Mouse (Mus musculus): ENCODE measurements around the gene Kcna7. TPM values are rescaled to one million over a fixed set of nuclear protein-coding genes. Genes with fewer than 3 reads are reported as not detected.
A peak's percentile ranks its signal among the peaks of the same experiment; 100 is the strongest.

Gene Kcna7
- polyA plus RNA-seq, 1 experiment from 2014 or later = 0.08 TPM

DNA sequence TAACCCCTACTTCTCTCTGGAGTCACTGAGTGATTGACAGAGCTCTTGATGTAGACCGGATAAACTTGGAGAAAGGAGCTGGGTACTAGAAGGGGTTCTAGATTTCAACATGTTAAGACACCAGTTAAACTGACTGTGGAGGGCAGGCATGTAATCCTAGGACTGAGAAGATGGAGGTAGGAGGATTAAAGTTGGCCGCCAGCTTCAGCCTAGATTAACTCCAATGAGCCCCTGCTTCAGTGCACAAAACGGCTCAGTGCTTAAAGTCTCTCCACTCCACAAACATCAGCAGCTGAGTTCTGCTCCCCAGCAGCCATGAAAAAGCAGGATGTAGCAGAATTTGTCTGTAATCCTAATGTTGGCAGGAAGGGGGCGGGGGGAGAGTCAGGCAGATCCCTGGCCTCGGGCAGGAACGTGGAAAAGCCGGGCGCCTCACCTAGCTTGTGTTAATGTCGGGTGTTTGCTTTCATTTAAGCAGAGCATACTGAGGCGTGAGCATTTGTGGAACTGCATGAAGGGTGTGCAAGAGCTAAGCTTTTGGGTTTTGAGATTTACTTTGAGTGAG is 3.9 kb upstream of the Kcna7 start:
- TF ChIP-seq CTCF (IDR thresholded peaks at IDR 0.05; ENCODE audit: low read depth) = no peak
- no peaks in the 10 kb centered on the region for H3K9me3 ChIP-seq (ENCODE audit: control insufficient read depth)
- H3K36me3 ChIP-seq (ENCODE audit: control insufficient read depth, insufficient read depth) = no peaks in the 10 kb centered on the region
- no peak overlapping the region for H3K4me3 ChIP-seq (ENCODE audit: low read depth, low read length)
- ATAC-seq = no peak
- H3K27ac ChIP-seq (ENCODE audit: low read depth, low read length) = no peak overlapping the region
- peaks cover 15% of the 10 kb centered on the region for H3K27me3 ChIP-seq (replicated peaks; ENCODE audit: control insufficient read depth, insufficient read depth, low read length)
- no peak overlapping the region for H3K9ac ChIP-seq (ENCODE audit: low read depth, low read length)
- no peak overlapping the region for H3K4me2 ChIP-seq (replicated peaks; ENCODE audit: low read depth)
- no peaks in the 10 kb centered on the region for H3K4me1 ChIP-seq (replicated peaks; ENCODE audit: control insufficient read depth, insufficient read depth, low read length)
- 70% methylated on average over 10 of the region's 10 CpGs for WGBS

DNA sequence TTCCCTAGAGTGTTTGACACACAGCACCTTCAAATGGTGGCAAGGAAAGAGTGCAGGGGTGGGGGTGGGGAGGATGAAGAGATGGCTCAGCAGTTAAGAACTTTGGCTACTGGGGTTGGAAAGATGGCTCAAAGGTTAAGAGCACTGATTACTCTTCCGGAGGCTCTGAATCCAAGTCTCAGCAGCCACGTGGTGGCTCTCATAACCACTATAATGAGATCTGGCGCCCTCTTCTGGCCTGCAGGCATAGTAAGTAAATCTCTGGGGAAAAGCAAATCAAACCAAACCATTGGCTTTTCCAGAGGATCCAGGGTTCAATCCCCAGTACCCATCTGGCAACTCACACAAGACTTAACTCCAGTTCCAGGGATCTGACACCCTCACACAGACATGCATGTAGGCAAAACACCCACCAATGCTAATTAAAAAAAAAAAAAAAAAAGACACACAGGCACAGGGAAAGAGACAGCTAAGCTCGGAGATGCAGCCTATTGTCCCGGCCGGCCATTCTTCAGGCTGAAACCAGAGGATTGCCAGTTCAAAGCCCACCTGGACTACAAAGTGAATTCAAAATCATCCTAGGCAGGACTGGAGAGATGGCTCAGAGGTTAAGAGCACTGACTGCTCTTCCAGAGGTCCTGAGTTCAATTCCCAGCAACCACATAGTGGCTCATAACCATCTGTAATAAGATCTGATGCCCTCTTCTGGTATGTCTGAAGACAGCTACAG is 1.8 kb upstream of the Kcna7 start:
- ATAC-seq = peak; percentile 58
- WGBS = 47% methylated on average over 6 of the region's 6 CpGs

GRCm38 (mm10) chr7:45406157-45407156 is 1.0 kb downstream of the Kcna7 start:
- Histone ChIP-seq H3K27me3 (replicated peaks; ENCODE audit: control insufficient read depth, insufficient read depth, low read length) (peaks cover 57% of the 10 kb centered on the region), H3K4me2 (replicated peaks; ENCODE audit: low read depth) (peak overlapping the region; percentile 73), H3K9me3 (ENCODE audit: control insufficient read depth) (no peaks in the 10 kb centered on the region), H3K4me3 (ENCODE audit: low read depth, low read length) (peak overlapping the region; percentile 41), H3K36me3 (ENCODE audit: control insufficient read depth, insufficient read depth) (no peaks in the 10 kb centered on the region), H3K27ac (ENCODE audit: low read depth, low read length) (no peak overlapping the region), H3K9ac (ENCODE audit: low read depth, low read length) (peak overlapping the region; percentile 26; the same call in 1 of the 2 replicates), H3K4me1 (replicated peaks; ENCODE audit: control insufficient read depth, insufficient read depth, low read length) (no peaks in the 10 kb centered on the region)
- TF ChIP-seq CTCF (IDR thresholded peaks at IDR 0.05; ENCODE audit: low read depth) = peak; percentile 39; the same call in 1 of the 2 replicates
- WGBS = 1% methylated on average over 112 of the region's 114 CpGs
- no peak for ATAC-seq

More for the DNA sequence above, 1.8 kb upstream of the Kcna7 start:
- Histone ChIP-seq H3K9ac (ENCODE audit: low read depth, low read length) (no peak overlapping the region), H3K4me1 (replicated peaks; ENCODE audit: control insufficient read depth, insufficient read depth, low read length) (no peaks in the 10 kb centered on the region), H3K27me3 (replicated peaks; ENCODE audit: control insufficient read depth, insufficient read depth, low read length) (peaks cover 36% of the 10 kb centered on the region), H3K4me3 (ENCODE audit: low read depth, low read length) (no peak overlapping the region), H3K4me2 (replicated peaks; ENCODE audit: low read depth) (no peak overlapping the region), H3K27ac (ENCODE audit: low read depth, low read length) (no peak overlapping the region), H3K9me3 (ENCODE audit: control insufficient read depth) (no peaks in the 10 kb centered on the region), H3K36me3 (ENCODE audit: control insufficient read depth, insufficient read depth) (no peaks in the 10 kb centered on the region)
- peak; percentile 79 for TF ChIP-seq CTCF (IDR thresholded peaks at IDR 0.05; ENCODE audit: low read depth)

DNA sequence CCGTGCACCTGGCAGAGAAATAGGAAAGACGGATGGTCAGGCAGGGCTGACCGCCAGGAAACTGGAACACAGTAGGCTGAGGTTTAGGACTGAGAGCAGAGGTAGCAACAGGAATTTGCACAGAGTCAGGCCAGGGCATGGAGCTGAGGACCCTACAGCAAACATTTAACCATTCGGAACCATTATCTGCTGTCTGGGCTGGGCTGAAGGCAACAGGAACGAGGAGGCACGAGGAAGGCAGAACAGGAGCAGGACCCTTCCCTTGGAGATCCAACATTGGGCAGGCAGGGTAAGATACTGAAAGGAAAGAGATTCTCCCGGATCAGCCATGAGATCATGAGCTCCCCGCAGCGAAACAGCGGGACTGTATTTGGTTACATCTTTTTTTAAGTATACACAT is 2.4 kb downstream of the Kcna7 start:
- Histone ChIP-seq H3K4me1 (replicated peaks; ENCODE audit: control insufficient read depth, insufficient read depth, low read length) (no peaks in the 10 kb centered on the region), H3K36me3 (ENCODE audit: control insufficient read depth, insufficient read depth) (no peaks in the 10 kb centered on the region), H3K4me3 (ENCODE audit: low read depth, low read length) (no peak overlapping the region), H3K27ac (ENCODE audit: low read depth, low read length) (no peak overlapping the region), H3K9me3 (ENCODE audit: control insufficient read depth) (no peaks in the 10 kb centered on the region), H3K9ac (ENCODE audit: low read depth, low read length) (no peak overlapping the region), H3K27me3 (replicated peaks; ENCODE audit: control insufficient read depth, insufficient read depth, low read length) (peaks cover 66% of the 10 kb centered on the region), H3K4me2 (replicated peaks; ENCODE audit: low read depth) (no peak overlapping the region)
- 75% methylated on average over 10 of the region's 10 CpGs for WGBS
- no peak for TF ChIP-seq CTCF (IDR thresholded peaks at IDR 0.05; ENCODE audit: low read depth)
- ATAC-seq = no peak

- ATAC-seq = no peak
- no peaks in the 10 kb centered on the region for H3K36me3 ChIP-seq (ENCODE audit: control insufficient read depth, insufficient read depth)
- WGBS = 64% methylated on average over 7 of the region's 7 CpGs
- H3K9me3 ChIP-seq (ENCODE audit: control insufficient read depth) = no peaks in the 10 kb centered on the region
- H3K27me3 ChIP-seq (replicated peaks; ENCODE audit: control insufficient read depth, insufficient read depth, low read length) = peaks cover 68% of the 10 kb centered on the region
- no peak for TF ChIP-seq CTCF (IDR thresholded peaks at IDR 0.05; ENCODE audit: low read depth)
- H3K27ac ChIP-seq (ENCODE audit: low read depth, low read length) = no peak overlapping the region
- H3K4me2 ChIP-seq (replicated peaks; ENCODE audit: low read depth) = no peak overlapping the region
- H3K9ac ChIP-seq (ENCODE audit: low read depth, low read length) = no peak overlapping the region
- H3K4me1 ChIP-seq (replicated peaks; ENCODE audit: control insufficient read depth, insufficient read depth, low read length) = 0 out of 2 replicates have a peak, but pooled peaks cover under 1% of the 10 kb centered on the region
- H3K4me3 ChIP-seq (ENCODE audit: low read depth, low read length) = no peak overlapping the region
Measured at GRCm38 (mm10) chr7:45408351-45408750, 2.9 kb downstream of the Kcna7 start.

DNA sequence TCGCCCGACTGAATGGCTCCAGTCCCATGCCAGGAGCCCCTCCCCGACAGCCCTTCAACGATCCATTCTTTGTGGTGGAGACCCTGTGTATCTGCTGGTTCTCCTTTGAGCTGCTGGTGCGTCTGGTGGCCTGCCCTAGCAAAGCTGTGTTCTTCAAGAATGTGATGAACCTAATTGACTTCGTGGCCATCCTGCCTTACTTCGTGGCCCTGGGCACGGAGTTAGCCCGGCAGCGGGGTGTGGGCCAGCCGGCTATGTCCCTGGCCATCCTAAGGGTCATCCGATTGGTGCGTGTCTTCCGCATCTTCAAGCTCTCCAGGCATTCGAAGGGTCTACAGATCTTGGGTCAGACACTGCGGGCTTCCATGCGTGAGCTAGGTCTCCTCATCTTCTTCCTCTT is 3.5 kb downstream of the Kcna7 start:
- 88% methylated on average over 17 of the region's 17 CpGs for WGBS
- 0 out of 2 replicates have a peak, but pooled peaks cover 6% of the 10 kb centered on the region for H3K4me1 ChIP-seq (replicated peaks; ENCODE audit: control insufficient read depth, insufficient read depth, low read length)
- no peak overlapping the region for H3K4me2 ChIP-seq (replicated peaks; ENCODE audit: low read depth)

More for the DNA sequence above, 3.5 kb downstream of the Kcna7 start:
- no peak overlapping the region for H3K4me3 ChIP-seq (ENCODE audit: low read depth, low read length)
- H3K36me3 ChIP-seq (ENCODE audit: control insufficient read depth, insufficient read depth) = no peaks in the 10 kb centered on the region
- no peak overlapping the region for H3K9ac ChIP-seq (ENCODE audit: low read depth, low read length)
- no peaks in the 10 kb centered on the region for H3K9me3 ChIP-seq (ENCODE audit: control insufficient read depth)
- TF ChIP-seq CTCF (IDR thresholded peaks at IDR 0.05; ENCODE audit: low read depth) = no peak
- peaks cover 74% of the 10 kb centered on the region for H3K27me3 ChIP-seq (replicated peaks; ENCODE audit: control insufficient read depth, insufficient read depth, low read length)
- ATAC-seq = no peak
- H3K27ac ChIP-seq (ENCODE audit: low read depth, low read length) = no peak overlapping the region
